Mouse (Mus musculus) frontal cortex, adult (tissue): ENCODE results near the gene Ints11.

Source experiments
- ATAC-seq: cut with Nextera tagmentation; 2 replicates; pipeline ENCODE4 v1.9.2; 2017; ENCODE audit warnings: mild to moderate bottlenecking, moderate library complexity, mixed read lengths; ENCODE audit not compliant: low TSS enrichment

Ints11 gene

GRCm38 (mm10) chr4:155847591-155848352, 21.6 kb upstream of the Ints11 start:
- ATAC-seq = peak; percentile 28; the same call in 1 of the 2 replicates

DNA sequence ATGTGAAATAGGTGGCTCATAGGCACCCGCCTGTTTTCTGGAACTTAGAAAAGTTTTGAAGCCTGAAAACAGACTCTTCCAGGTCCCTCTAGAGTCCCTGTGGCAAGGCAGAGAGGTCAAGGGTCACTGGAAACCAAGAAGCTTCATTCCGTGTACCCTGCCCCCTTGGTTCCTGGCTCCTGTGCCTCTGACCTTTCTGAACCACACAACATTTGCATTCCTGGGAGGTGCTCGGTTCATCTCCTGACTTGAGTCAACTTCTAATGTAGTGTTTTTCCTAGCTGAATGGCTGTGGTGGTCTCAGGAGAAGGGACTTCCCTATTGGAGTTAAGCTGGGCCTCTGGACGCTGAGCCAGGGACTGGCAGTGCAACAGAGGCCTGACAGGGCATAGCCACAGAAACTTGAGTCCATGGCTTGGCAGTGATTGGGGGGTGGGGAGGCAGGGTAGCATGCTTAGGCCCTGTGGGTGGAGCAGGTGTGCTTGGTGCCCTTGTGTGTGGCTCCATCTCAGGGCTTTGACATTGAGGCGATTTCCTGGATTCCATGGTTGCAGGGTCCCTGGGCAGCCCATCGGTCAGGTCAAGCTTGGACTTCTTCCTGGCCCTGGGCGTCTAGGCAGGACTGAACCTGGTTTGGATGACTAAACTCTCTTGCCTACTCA, 20.8 kb upstream of the Ints11 start:
- no peak for ATAC-seq

DNA sequence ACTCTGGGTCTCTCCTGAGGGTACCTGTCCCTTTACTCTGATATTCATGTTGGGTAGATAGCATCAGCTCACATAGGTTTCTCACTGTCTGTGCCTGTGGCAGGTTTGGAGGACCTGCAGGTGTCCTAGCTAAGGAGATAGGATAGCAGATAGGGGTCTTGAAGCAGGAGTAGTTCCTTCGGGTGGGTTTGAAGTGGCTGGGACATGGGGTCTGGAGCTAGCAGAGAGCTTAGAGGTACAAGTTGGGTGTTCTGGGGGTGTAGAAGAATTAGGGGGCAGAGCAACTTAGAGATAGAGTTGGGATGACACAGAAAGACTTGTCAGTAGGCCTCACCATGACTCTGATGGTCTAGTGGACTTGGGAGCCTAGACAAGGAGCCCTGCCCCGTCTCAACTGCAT, 20.0 kb upstream of the Ints11 start:
- ATAC-seq = no peak

- ATAC-seq = no peak
These were observed 19.4 kb upstream of the Ints11 start for GRCm38 (mm10) chr4:155849792-155850451.

GRCm38 (mm10) chr4:155851368-155851767, 18.0 kb upstream of the Ints11 start:
- ATAC-seq = no peak

DNA sequence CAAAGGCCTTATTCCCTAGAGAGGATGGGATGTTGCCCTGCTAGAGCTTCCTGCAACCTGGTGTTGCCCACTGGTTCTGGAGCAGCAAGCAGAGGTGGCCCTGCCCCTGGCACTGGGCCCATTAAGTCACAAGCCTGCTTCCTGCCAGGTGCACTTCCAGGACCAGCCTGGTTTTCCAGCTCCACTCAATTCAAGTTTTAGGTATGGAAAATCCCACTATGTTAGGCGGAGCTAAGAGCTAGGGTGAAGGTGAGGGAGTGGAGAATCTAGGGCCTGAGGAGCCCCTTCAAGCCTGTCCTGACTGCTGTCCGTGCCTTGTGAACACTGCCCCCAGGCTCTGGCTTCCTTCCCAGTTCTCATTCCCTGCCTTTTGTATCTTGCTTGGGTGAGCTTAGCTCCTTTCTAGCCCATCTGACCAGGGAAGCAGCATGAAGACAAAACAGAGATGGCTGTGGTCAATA, 17.4 kb upstream of the Ints11 start:
- ATAC-seq = no peak

DNA sequence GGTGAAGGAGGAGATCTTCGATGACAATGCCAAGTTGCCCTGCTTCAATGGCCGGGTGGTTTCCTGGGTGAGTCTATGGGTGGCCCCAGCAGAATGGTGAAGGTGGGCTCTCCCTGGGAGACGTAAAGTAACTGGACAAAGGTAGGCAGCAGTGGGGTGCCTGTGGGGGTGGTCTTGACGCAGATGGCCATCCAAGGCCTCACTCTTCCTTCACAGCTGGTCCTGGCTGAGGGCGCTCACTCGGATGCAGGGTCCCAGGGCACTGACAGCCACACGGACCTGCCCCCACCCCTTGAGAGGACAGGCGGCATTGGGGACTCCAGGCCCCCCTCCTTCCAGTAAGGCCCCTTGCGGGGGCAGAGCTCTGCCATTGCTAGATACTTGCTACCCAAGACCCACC, 15.9 kb upstream of the Ints11 start:
- no peak for ATAC-seq

DNA sequence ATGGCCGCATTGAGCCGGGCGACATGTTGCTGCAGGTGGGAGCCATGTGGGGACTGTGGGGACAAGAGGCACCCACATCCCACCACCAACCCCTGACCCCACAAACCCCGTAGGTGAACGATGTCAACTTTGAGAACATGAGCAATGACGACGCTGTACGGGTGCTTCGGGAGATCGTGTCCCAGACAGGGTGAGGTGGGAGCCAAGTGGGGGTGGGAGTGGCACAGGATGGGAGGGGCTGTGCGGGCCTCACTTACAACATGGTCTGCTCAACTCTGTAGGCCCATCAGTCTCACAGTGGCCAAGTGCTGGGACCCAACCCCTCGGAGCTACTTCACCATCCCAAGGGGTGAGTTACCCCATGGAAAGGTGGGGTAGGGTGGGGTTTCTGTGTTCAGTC, 14.4 kb upstream of the Ints11 start:
- no peak for ATAC-seq

- ATAC-seq = no peak
These were observed 13.3 kb upstream of the Ints11 start for GRCm38 (mm10) chr4:155856071-155856470.

DNA sequence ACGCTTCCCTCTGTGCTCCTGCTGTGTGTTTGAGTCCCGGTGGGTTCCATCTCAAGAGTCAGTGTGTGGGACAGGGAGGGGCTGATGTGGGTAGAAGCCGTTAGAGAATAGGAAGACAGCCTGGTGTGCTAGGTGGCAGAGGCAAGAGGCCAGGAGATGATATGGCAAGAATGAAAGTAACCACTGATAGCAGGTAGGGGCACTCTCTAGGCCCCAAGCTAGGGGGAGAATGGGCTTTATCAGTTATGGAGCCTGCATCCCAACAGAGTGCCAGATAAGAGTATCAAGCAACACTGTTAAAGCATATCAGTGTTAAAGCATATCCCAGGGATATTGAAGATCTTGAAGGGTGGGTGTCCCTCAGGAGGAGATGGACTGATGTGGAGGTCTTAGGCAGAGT, 12.5 kb upstream of the Ints11 start:
- no peak for ATAC-seq

GRCm38 (mm10) chr4:155859318-155859717, 10.0 kb upstream of the Ints11 start:
- no peak for ATAC-seq

DNA sequence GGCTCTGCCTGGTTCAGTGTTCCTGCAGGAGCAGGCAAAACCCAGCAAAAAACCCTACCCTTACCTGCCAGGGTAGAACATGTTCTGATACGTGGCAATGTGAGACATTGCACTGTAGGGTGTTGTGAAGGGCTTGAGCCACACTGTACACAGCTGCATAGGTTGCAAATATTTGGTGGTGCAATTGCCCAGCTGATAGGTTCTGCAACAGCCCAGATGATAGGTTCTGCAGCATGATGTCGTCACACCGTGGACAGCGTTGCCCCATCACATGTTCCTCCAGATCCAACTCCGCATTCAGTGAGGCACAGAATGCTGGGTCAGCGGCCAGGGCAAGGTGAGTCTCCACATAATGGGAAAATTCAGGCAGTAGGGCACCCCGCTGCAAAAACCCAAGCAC, 7.6 kb upstream of the Ints11 start:
- no peak for ATAC-seq

DNA sequence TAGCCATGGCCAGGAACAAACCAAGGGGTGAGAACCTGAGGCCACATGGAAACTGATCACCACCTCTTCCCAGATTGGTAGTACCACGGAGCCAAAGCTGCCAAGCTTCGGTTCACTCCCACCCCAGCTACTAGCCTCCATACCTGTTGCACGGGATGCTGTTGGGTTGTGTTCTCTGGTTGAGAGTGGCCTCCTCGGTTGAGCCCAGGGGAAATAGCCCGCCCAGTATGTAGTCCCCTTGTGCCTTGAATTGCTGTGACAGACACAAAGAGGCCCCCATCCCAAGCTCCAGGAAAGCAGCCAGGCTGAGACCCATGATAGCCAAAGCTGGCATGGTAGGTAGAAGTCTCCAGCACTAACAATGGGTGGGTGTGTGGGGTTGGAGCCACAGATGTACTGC, 6.3 kb upstream of the Ints11 start, which contains the start of gene Tas1r3:
TSS of gene Tas1r3 (minus strand) at position 362 of the 400 bp plus-strand sequence.
- ATAC-seq = no peak

DNA sequence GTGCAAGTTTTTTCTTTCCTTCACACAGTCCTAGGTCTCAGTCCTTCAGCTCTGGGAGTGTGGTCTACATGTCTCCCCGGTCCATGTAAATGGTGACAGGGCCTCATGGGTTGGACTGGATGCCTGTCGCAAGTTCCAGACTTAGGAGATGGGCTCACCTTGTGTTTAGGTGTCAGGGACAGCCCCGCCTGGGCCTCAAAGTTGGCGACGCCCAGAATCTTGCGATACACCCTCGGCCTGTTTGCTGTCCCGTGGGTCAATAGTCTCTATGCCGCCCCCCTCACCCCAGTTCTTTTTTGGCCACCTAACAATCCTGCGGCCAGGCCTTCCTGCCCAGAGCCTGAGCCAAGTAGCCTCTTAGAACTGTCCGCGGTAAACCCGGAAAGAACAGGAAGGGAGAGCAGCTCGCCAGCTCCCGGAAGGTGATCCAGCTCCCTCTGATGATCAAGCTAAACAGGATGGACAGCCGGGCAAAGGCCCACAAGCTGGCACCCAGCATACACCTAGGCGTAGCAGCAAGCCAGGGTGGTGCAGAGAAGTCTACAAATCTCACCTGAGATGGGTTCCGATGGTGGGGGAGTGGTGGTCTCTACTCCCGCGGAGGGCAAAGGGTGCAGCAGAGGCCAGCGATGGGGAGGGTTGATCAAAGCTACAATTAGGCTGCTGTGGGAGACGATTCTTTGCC, 590 bp upstream of the Ints11 start:
- ATAC-seq = 0 out of 2 replicates have a peak, but pooled peaks have one; percentile 3

- no peak for ATAC-seq
These were observed 2.1 kb downstream of the Ints11 start for GRCm38 (mm10) chr4:155871404-155871803.

- ATAC-seq = no peak
These were observed 14.2 kb downstream of the Ints11 start for GRCm38 (mm10) chr4:155883587-155883986.

GRCm38 (mm10) chr4:155886330-155886729, 17.0 kb downstream of the Ints11 start:
- no peak for ATAC-seq

DNA sequence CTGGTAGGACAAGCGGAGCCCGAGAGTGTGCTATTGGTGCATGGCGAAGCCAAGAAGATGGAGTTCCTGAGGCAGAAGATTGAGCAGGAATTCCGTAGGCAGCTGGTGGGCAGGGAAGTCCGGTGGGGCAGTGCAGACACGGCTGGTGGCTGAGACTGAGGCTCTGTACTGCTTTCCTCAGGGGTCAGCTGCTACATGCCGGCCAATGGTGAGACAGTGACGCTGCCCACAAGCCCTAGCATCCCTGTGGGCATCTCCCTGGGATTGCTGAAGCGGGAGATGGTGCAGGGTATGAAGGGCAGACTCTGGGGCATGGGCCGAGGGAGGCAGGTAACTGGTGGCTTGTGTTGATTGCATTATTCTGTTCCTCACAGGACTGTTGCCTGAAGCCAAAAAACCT, 18.3 kb downstream of the Ints11 start:
- no peak for ATAC-seq

DNA sequence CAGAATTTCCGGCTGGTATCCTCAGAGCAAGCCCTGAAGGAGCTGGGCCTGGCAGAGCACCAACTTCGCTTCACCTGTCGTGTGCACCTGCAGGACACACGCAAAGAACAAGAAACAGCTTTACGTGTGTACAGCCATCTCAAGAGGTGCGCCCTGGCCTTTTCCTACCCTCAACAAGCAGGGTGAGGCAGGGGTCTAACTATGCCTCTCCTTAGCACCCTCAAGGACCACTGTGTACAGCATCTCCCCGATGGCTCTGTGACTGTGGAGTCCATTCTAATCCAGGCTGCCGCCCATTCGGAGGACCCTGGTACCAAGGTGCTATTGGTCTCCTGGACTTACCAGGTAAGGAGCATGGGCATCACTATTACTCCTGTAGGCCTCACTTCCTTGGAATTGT, 18.8 kb downstream of the Ints11 start:
- ATAC-seq = no peak

DNA sequence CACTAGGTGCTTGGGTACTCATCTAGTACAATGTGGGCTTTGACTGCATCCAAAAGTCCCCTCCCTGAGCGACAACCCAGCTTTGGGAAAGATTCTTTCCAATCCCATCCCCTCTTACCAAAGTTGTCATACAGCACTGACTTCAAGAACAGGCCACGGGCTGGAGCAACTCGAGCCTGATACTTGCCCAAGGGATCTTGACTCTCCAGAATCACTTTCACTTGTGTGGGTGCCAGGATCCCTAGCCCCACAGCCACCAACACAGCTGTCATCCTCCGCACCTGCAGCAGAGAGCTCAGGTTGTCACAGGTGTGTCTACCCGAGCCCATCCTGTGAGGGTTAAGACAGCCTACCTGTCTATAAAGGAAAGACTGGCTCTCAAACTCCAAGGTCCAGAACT, 20.0 kb downstream of the Ints11 start:
- no peak for ATAC-seq

DNA sequence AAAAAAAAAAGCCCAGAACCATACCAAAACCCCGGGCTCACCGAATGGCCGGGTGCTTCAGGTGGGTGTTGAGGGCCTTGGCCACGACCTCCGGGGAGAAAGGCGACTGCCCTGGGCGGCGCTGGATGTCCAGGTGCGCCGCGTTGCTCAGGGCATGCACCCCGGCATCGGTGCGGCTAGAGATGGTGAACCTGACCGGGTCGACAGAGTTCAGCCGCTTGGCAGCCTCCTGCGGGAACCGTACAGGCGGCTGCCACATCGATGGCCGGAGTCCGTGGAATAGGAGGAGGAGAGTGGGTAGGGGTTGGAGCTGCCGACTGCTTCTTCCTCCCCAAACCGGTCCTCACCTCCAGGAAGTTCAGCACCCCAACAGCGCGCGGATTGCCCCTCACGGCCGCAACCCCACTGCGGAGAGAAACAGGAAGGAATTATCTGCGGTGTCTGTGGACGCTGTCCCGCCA, 21.7 kb downstream of the Ints11 start:
- no peak for ATAC-seq

- peak; percentile 45 for ATAC-seq
These were observed 22.2 kb downstream of the Ints11 start, which contains the start of the genes Pusl1 and Acap3 for GRCm38 (mm10) chr4:155891551-155892001. Gene Pusl1, minus strand, starts transcription at chr4:155891781. Gene Acap3, plus strand, starts transcription at chr4:155891822.
